Mouse (Mus musculus) ovary, adult 2 months (tissue): Measurements from ENCODE around the gene Aaed1. TPM values are rescaled to one million over a fixed set of nuclear protein-coding genes. Genes with fewer than 3 reads are reported as not detected.

Experiments used
- polyA plus RNA-seq: library from polyadenylated mRNA; depleted of rRNA; stranded (reverse); fragments of >200 nt; gene quantifications from 2 replicates; pipeline ENCODE4 v1.2.3, GENCODE M21; 2012; rRNA removed

The Aaed1 gene
- 10.1 and 12.8 TPM in 2 replicates for polyA plus RNA-seq

GRCm38 (mm10) chr13:64312024-64312915 lies at the start of gene Aaed1:
TSS of gene Aaed1 (minus strand) at chr13:64312710.

GRCm38 (mm10) chr13:64274879-64275753 lies 37.4 kb downstream of the Aaed1 start, which contains the start of gene Cdc14b:
TSS of gene Cdc14b (minus strand) at chr13:64275290.

Other genes starting within 250 kb of the Aaed1 start
- 0.15 TPM in 1 of 2 replicates, not detected in the other for gene Hsd17b3, start 223.5 kb downstream of the Aaed1 start, polyA plus RNA-seq
- gene Slc35d2, start 183.3 kb downstream of the Aaed1 start, polyA plus RNA-seq, result 3.8 and 6.2 TPM in 2 replicates
- gene Zfp367, start 159.5 kb downstream of the Aaed1 start, polyA plus RNA-seq, result 6.5 and 9.3 TPM in 2 replicates
- 21.8 and 27.5 TPM in 2 replicates for gene Habp4, start 150.9 kb downstream of the Aaed1 start, polyA plus RNA-seq
- gene Cdc14b, start 37.4 kb downstream of the Aaed1 start, polyA plus RNA-seq, result 3.6 and 4.3 TPM in 2 replicates
- gene Ctsl, start 58.2 kb upstream of the Aaed1 start, polyA plus RNA-seq, result 240 and 318 TPM in 2 replicates
- gene Cdk20, start 119.6 kb upstream of the Aaed1 start, polyA plus RNA-seq, result 36.8 and 42.9 TPM in 2 replicates
- not detected in 2 replicates for gene Fam240b, start 185.1 kb upstream of the Aaed1 start, polyA plus RNA-seq